8 mouse cellular contexts compared by ENCODE assay signal in genomic region chr2:128967661-128968441, GRCm38 (mm10). TPM values are rescaled to one million over a fixed set of nuclear protein-coding genes. Genes with fewer than 3 reads are reported as not detected.
DNase-seq lines count a peak whose midpoint lies in the region; ATAC-seq lines count a peak whose summit lies in the region.

Gene Gm10762, minus strand, starts transcription at chr2:128967725.

- peak; percentile 91 for DNase-seq in ZHBTc4 (ENCODE audit: low read depth, low spot score)
- peak; percentile 59 to 66 for DNase-seq in gastrocnemius, adult 8-10 months (ENCODE audit: low spot score in 2 of 2)
- peak; percentile 69 for DNase-seq in induced T-regulatory cell, adult 2 months (ENCODE audit: low read depth)
- peak; percentile 62 to 66 for DNase-seq in left cerebral cortex, postnatal 14 days (ENCODE audit: low spot score in 2 of 2)
- peak; percentile 68 for DNase-seq in right cerebral cortex, postnatal 14 days
- DNase-seq in urinary bladder, postnatal 36 days (ENCODE audit: low spot score in 2 of 2) = peak; percentile 71 to 80

- ATAC-seq in common myeloid progenitor, adult 5-6 weeks (replicated peaks; ENCODE audit: low read depth, poor library complexity, severe bottlenecking) = peak; percentile 34
- ATAC-seq in megakaryocyte-erythroid progenitor cell, adult 5-6 weeks (replicated peaks; ENCODE audit: low FRiP score, low TSS enrichment, poor library complexity, severe bottlenecking) = peak; percentile 28

- intact Hi-C loops in left cerebral cortex, postnatal 14 days (cut with DNase I) = no loop called here

RNA-seq across cellular contexts. Expression of gene Gm10762, which starts in this region (rescaled TPM):
- 5.4 and 9.4 TPM in 2 replicates for total RNA-seq in common myeloid progenitor, adult 5-6 weeks (2017)
- 10 to 100 TPM; 16.0 to 22.3 (median 18.3) TPM for total RNA-seq in gastrocnemius, adult 8-10 months (2022)
- total RNA-seq in left cerebral cortex, postnatal 14 days (2021) = 1 to 10 TPM; 7.3 to 7.4 TPM
- 7.5 and 7.6 TPM in 2 replicates for total RNA-seq in megakaryocyte-erythroid progenitor cell, adult 5-6 weeks (2014; fragmentation: Nextera tagmentation)
- 1.2 and 11.3 TPM in 2 replicates for total RNA-seq in megakaryocyte-erythroid progenitor cell, adult 5-6 weeks (2017)

Comparison
In these comparisons a context has a peak if more than half of its experiments do, and no peak if none do; other contexts are left out.
1. Peak in every context shown above with its lines: DNase-seq and ATAC-seq.